Comparison of ENCODE assay signal across 26 mouse cellular contexts in genomic region chr5:45514599-45514998, GRCm38 (mm10). TPM values are rescaled to one million over a fixed set of nuclear protein-coding genes. Genes with fewer than 3 reads are reported as not detected.
A peak's percentile ranks its signal among the peaks of the same experiment; 100 is the strongest.
DNase-seq lines count a peak whose midpoint lies in the region; ATAC-seq and TF ChIP-seq lines count a peak whose summit lies in the region.
"Had no signal": no experiment of that assay in that cellular context is flagged by ENCODE, and none has a peak within 500 bp of the region (broad histone marks: within the 10 kb centered on the region; RNA-seq: fewer than 3 reads in every experiment).

No protein-coding gene starts in this region.

- no peaks in the 10 kb centered on the region for H3K9me3 ChIP-seq in kidney, embryonic 14.5 days (ENCODE audit: control insufficient read depth, low read length)
- no peaks in the 10 kb centered on the region for H3K9me3 ChIP-seq in liver, postnatal 0 days (ENCODE audit: low read length)
- H3K9me3 ChIP-seq in liver, embryonic 11.5 days (ENCODE audit: control insufficient read depth, low read length) = no peaks in the 10 kb centered on the region
- H3K9me3 ChIP-seq: forebrain, embryonic 10.5 days; forebrain, embryonic 13.5 days; G1E; heart, embryonic 15.5 days; hindbrain, embryonic 10.5 days; hindbrain, embryonic 13.5 days had no signal

- H3K4me1 ChIP-seq in kidney, embryonic 14.5 days (ENCODE audit: control insufficient read depth, insufficient read depth, low read length) = no peaks in the 10 kb centered on the region
- peaks cover under 1% of the 10 kb centered on the region for H3K4me1 ChIP-seq in liver, postnatal 0 days (ENCODE audit: insufficient read depth)
- H3K4me1 ChIP-seq in liver, embryonic 11.5 days (replicated peaks; ENCODE audit: control insufficient read depth, insufficient read depth, low read length) = no peaks in the 10 kb centered on the region
- H3K4me1 ChIP-seq: forebrain, embryonic 13.5 days; hindbrain, embryonic 13.5 days had no signal

- 85% methylated on average over 1 of the region's 1 CpGs for WGBS in kidney, embryonic 14.5 days
- 58% methylated on average over 1 of the region's 1 CpGs for WGBS in liver, postnatal 0 days (ENCODE audit: insufficient replicate concordance)
- 92% methylated on average over 1 of the region's 1 CpGs for WGBS in liver, embryonic 11.5 days

- no peaks in the 10 kb centered on the region for H3K27me3 ChIP-seq in kidney, embryonic 14.5 days (ENCODE audit: control insufficient read depth, insufficient read depth, low read length)
- no peaks in the 10 kb centered on the region for H3K27me3 ChIP-seq in liver, postnatal 0 days (ENCODE audit: insufficient read depth, low read length)
- H3K27me3 ChIP-seq in liver, embryonic 11.5 days (replicated peaks; ENCODE audit: control insufficient read depth, insufficient read depth, low read length) = no peaks in the 10 kb centered on the region
- H3K27me3 ChIP-seq: forebrain, embryonic 13.5 days; heart, embryonic 15.5 days; hindbrain, embryonic 13.5 days; Patski had no signal

- DNase-seq in kidney, adult 9 months = peak; percentile 65
- DNase-seq in kidney, postnatal 25 days = peak; percentile 36 to 40
- DNase-seq in kidney, postnatal 10 days = no peak
- no peak for DNase-seq in liver, postnatal 0 days
- no peak for DNase-seq in liver, embryonic 11.5 days (ENCODE audit: low spot score)
- DNase-seq in right cerebral cortex, postnatal 36 days (ENCODE audit: low spot score in 2 of 2) = no peak
- DNase-seq: adrenal gland, postnatal 10 days; cerebellum, adult 18-20 months; cerebellum, adult 9-10 months; cerebellum, postnatal 14 days; gastrocnemius, postnatal 10 days; gastrocnemius, postnatal 36 days; heart, postnatal 10 days; heart, postnatal 36 days had no signal

- H3K36me3 ChIP-seq in kidney, embryonic 14.5 days (ENCODE audit: control insufficient read depth, insufficient read depth, low read length) = peaks cover 41% of the 10 kb centered on the region
- H3K36me3 ChIP-seq in liver, postnatal 0 days (replicated peaks; ENCODE audit: insufficient read depth, low read length) = peaks cover 32% of the 10 kb centered on the region
- peaks cover 9% of the 10 kb centered on the region; the same call in 1 of the 2 replicates for H3K36me3 ChIP-seq in liver, embryonic 11.5 days (ENCODE audit: control insufficient read depth, insufficient read depth, low read length)

- no peak for TF ChIP-seq CTCF in liver, postnatal 0 days (IDR thresholded peaks at IDR 0.05; ENCODE audit: low read depth)

- H3K4me3 ChIP-seq in kidney, embryonic 14.5 days (ENCODE audit: low read length) = no peak overlapping the region
- H3K4me3 ChIP-seq in liver, postnatal 0 days (ENCODE audit: low read depth, low read length) = no peak overlapping the region
- no peak overlapping the region for H3K4me3 ChIP-seq in liver, embryonic 11.5 days (ENCODE audit: low read depth, low read length)
- H3K4me3 ChIP-seq: forebrain, embryonic 10.5 days; forebrain, embryonic 13.5 days; heart, embryonic 15.5 days; hindbrain, embryonic 10.5 days; hindbrain, embryonic 13.5 days had no signal

- no peak overlapping the region for H3K27ac ChIP-seq in kidney, embryonic 14.5 days (ENCODE audit: low read depth, low read length)
- H3K27ac ChIP-seq in liver, postnatal 0 days (ENCODE audit: low read depth) = peak overlapping the region; percentile 31; the same call in 1 of the 2 replicates
- no peak overlapping the region for H3K27ac ChIP-seq in liver, embryonic 11.5 days (ENCODE audit: low read depth, low read length)
- H3K27ac ChIP-seq: forebrain, embryonic 10.5 days; forebrain, embryonic 13.5 days; heart, embryonic 15.5 days; hindbrain, embryonic 10.5 days; hindbrain, embryonic 13.5 days had no signal

- H3K9ac ChIP-seq in kidney, embryonic 14.5 days (ENCODE audit: low read depth, low read length) = no peak overlapping the region
- no peak overlapping the region for H3K9ac ChIP-seq in liver, postnatal 0 days (replicated peaks)
- H3K9ac ChIP-seq in liver, embryonic 11.5 days (ENCODE audit: low read depth, low read length) = no peak overlapping the region
- H3K9ac ChIP-seq: forebrain, embryonic 13.5 days; heart, embryonic 15.5 days; hindbrain, embryonic 13.5 days had no signal

- no peak overlapping the region for H3K4me2 ChIP-seq in kidney, embryonic 14.5 days (replicated peaks; ENCODE audit: low read depth, low read length)
- H3K4me2 ChIP-seq in liver, postnatal 0 days (ENCODE audit: low read depth, low read length) = no peak overlapping the region
- no peak overlapping the region for H3K4me2 ChIP-seq in liver, embryonic 11.5 days
- H3K4me2 ChIP-seq: forebrain, embryonic 13.5 days; heart, embryonic 11.5 days; heart, embryonic 15.5 days; hindbrain, embryonic 13.5 days had no signal

- TF ChIP-seq EP300 in liver, postnatal 0 days (IDR thresholded peaks at IDR 0.05; ENCODE audit: low read depth) = no peak

- no peak for ATAC-seq in kidney, embryonic 14.5 days (ENCODE audit: low FRiP score, low TSS enrichment)
- ATAC-seq in liver, postnatal 0 days = no peak
- no peak for ATAC-seq in liver, embryonic 11.5 days (replicated peaks; ENCODE audit: low FRiP score)
- ATAC-seq: CD4-positive, CD25-positive, alpha-beta regulatory T cell, adult 4 months; forebrain, embryonic 13.5 days; forebrain, embryonic 16.5 days; hindbrain, embryonic 16.5 days; Patski had no signal

RNA-seq across cellular contexts. Expression of gene Med28, which starts 5.4 kb away (rescaled TPM):
- 265 and 309 TPM in 2 replicates for polyA plus RNA-seq in kidney, embryonic 14.5 days (2014; fragmentation: Nextera tagmentation; extraction: Ambion mirVana)
- polyA plus RNA-seq in liver, postnatal 0 days (2015; fragmentation: Nextera tagmentation; extraction: Ambion mirVana) = 70.5 and 72.2 TPM in 2 replicates
- 184 and 198 TPM in 2 replicates for polyA plus RNA-seq in liver, embryonic 11.5 days (2014; fragmentation: Nextera tagmentation; extraction: Ambion mirVana)

RNA-seq across cellular contexts. Expression of gene Lap3, which starts 21.4 kb away (rescaled TPM):
- polyA plus RNA-seq in kidney, embryonic 14.5 days (2014; fragmentation: Nextera tagmentation; extraction: Ambion mirVana) = 88.3 and 112 TPM in 2 replicates
- polyA plus RNA-seq in liver, postnatal 0 days (2015; fragmentation: Nextera tagmentation; extraction: Ambion mirVana) = 50.3 and 50.8 TPM in 2 replicates
- 112 and 115 TPM in 2 replicates for polyA plus RNA-seq in liver, embryonic 11.5 days (2014; fragmentation: Nextera tagmentation; extraction: Ambion mirVana)

Comparison
In these comparisons a context has a peak if more than half of its experiments do, and no peak if none do; other contexts are left out.
1. DNase-seq: peak in kidney, adult 9 months (single experiment) and kidney, postnatal 25 days (2 of 2); none in kidney, postnatal 10 days (single experiment), liver, postnatal 0 days (single experiment), liver, embryonic 11.5 days (single experiment) and right cerebral cortex, postnatal 36 days (0 of 2).